Mouse (Mus musculus) liver, embryonic 11.5 days (tissue): ENCODE measurements around the gene Cdkl3. TPM values are rescaled to one million over a fixed set of nuclear protein-coding genes. Genes with fewer than 3 reads are reported as not detected.

Experiments used
- ATAC-seq: fragments of 200-750 bp; cut with Nextera tagmentation; replicated peaks from 2 replicates; pipeline ENCODE4 v1.8.0; 2017; ENCODE audit warnings: moderate number of reproducible peaks, mild to moderate bottlenecking, moderate TSS enrichment, moderate library complexity; ENCODE audit not compliant: low FRiP score
- DNase-seq: peaks from one replicate; pipeline ENCODE4 v3.0.0-alpha.2; 2017; ENCODE audit warnings: low spot score
- H3K27ac ChIP-seq: fragments of 300-500 bp; sonication (generic); 2 replicates; pipeline ENCODE4 v1.5.1; 2014; ENCODE audit warnings: mild to moderate bottlenecking, low read depth, low read length, control low read depth
- H3K27me3 ChIP-seq: fragments of 300-500 bp; sonication (generic); replicated peaks from 2 replicates; pipeline ENCODE4 v1.6.1; 2014; ENCODE audit warnings: low read length, mixed read lengths; ENCODE audit not compliant: control insufficient read depth, insufficient read depth
- H3K36me3 ChIP-seq: fragments of 300-500 bp; sonication (generic); 2 replicates; pipeline ENCODE4 v1.6.1; 2014; ENCODE audit warnings: mild to moderate bottlenecking, low read length, moderate library complexity, mixed read lengths; ENCODE audit not compliant: control insufficient read depth, insufficient read depth
- H3K4me1 ChIP-seq: fragments of 300-500 bp; sonication (generic); replicated peaks from 2 replicates; pipeline ENCODE4 v1.6.1; 2014; ENCODE audit warnings: low read length, mixed read lengths; ENCODE audit not compliant: control insufficient read depth, insufficient read depth
- H3K4me2 ChIP-seq: fragments of 300-500 bp; sonication (generic); 2 replicates; pipeline ENCODE4 v1.6.1; 2014; ENCODE audit warnings: mild to moderate bottlenecking, control low read depth, moderate library complexity
- H3K4me3 ChIP-seq: fragments of 300-500 bp; sonication (generic); 2 replicates; pipeline ENCODE4 v1.5.1; 2014; ENCODE audit warnings: low read depth, low read length, control low read depth
- H3K9ac ChIP-seq: fragments of 300-500 bp; sonication (generic); 2 replicates; pipeline ENCODE4 v1.6.1; 2014; ENCODE audit warnings: low read depth, low read length, control low read depth
- H3K9me3 ChIP-seq: fragments of 300-500 bp; sonication (generic); 2 replicates; pipeline ENCODE4 v1.6.1; 2016; ENCODE audit warnings: low read length, inconsistent platforms, mixed read lengths; ENCODE audit not compliant: control insufficient read depth
- WGBS: fragments of 180-500 bp; shearing (Covaris S2); extraction: QIAGEN DNeasy Blood & Tissue Kit; methylation state at CpG from one replicate; pipeline ENCODE4 v1.1.7; 2014; 5-methylcytosine and 5-hydroxymethylcytosine counted together
- polyA plus RNA-seq: library from polyadenylated mRNA; unstranded; fragments of >200 nt; fragmentation: Nextera tagmentation; extraction: Ambion mirVana; gene quantifications from 2 replicates; pipeline ENCODE4 v1.2.1, GENCODE M21; 2014

Cdkl3 gene
- polyA plus RNA-seq, 1 experiment from 2014 or later: 3.4 TPM

GRCm38 (mm10) chr11:52037659-52038058 is 33.6 kb downstream of the Cdkl3 start:
- no peak overlapping the region for H3K9ac ChIP-seq
- H3K4me2 ChIP-seq: no peak overlapping the region
- DNase-seq (no peak), ATAC-seq (no peak)
- no peaks in the 10 kb centered on the region for H3K27me3 ChIP-seq
- WGBS: 59% methylated on average over 3 of the region's 3 CpGs
- H3K36me3 ChIP-seq: no peaks in the 10 kb centered on the region
- no peak overlapping the region for H3K4me3 ChIP-seq
- no peaks in the 10 kb centered on the region for H3K4me1 ChIP-seq
- no peaks in the 10 kb centered on the region for H3K9me3 ChIP-seq
- H3K27ac ChIP-seq: no peak overlapping the region

GRCm38 (mm10) chr11:52043224-52043623 is 39.2 kb downstream of the Cdkl3 start:
- no peak for DNase-seq
- H3K36me3 ChIP-seq: no peaks in the 10 kb centered on the region

GRCm38 (mm10) chr11:52044156-52044555 is 40.1 kb downstream of the Cdkl3 start:
- Histone ChIP-seq H3K27me3 (no peaks in the 10 kb centered on the region), H3K36me3 (no peaks in the 10 kb centered on the region), H3K4me3 (no peak overlapping the region), H3K4me1 (no peaks in the 10 kb centered on the region; the same call in 1 of the 2 replicates), H3K27ac (no peak overlapping the region), H3K4me2 (no peak overlapping the region), H3K9ac (no peak overlapping the region), H3K9me3 (no peaks in the 10 kb centered on the region)
- DNase-seq (no peak), ATAC-seq (no peak)

More at GRCm38 (mm10) chr11:52043224-52043623, 39.2 kb downstream of the Cdkl3 start:
- WGBS: 63% methylated on average over 3 of the region's 3 CpGs
- ATAC-seq: no peak
- Histone ChIP-seq H3K9me3 (no peaks in the 10 kb centered on the region), H3K27ac (no peak overlapping the region), H3K9ac (no peak overlapping the region), H3K4me2 (no peak overlapping the region), H3K4me1 (no peaks in the 10 kb centered on the region; the same call in 1 of the 2 replicates), H3K27me3 (no peaks in the 10 kb centered on the region), H3K4me3 (no peak overlapping the region)

GRCm38 (mm10) chr11:52046446-52047165 is 42.6 kb downstream of the Cdkl3 start:
- Histone ChIP-seq H3K27ac (no peak overlapping the region), H3K9me3 (no peaks in the 10 kb centered on the region), H3K27me3 (no peaks in the 10 kb centered on the region), H3K4me2 (no peak overlapping the region), H3K36me3 (no peaks in the 10 kb centered on the region), H3K9ac (no peak overlapping the region), H3K4me1 (no peaks in the 10 kb centered on the region; the same call in 1 of the 2 replicates), H3K4me3 (no peak overlapping the region)
- 44% methylated on average over 4 of the region's 4 CpGs for WGBS
- DNase-seq (no peak), ATAC-seq (no peak)

- H3K4me2 ChIP-seq: no peak overlapping the region
- H3K36me3 ChIP-seq: no peaks in the 10 kb centered on the region
- 83% methylated on average over 6 of the region's 6 CpGs for WGBS
- H3K4me1 ChIP-seq: no peaks in the 10 kb centered on the region
- H3K27ac ChIP-seq: no peak overlapping the region
- no peak overlapping the region for H3K9ac ChIP-seq
- no peak overlapping the region for H3K4me3 ChIP-seq
- no peaks in the 10 kb centered on the region for H3K9me3 ChIP-seq
- no peaks in the 10 kb centered on the region for H3K27me3 ChIP-seq
- no peak for DNase-seq
- ATAC-seq: no peak
Measured at GRCm38 (mm10) chr11:52053371-52053770, 49.4 kb downstream of the Cdkl3 start.

GRCm38 (mm10) chr11:52054728-52055127 is 50.7 kb downstream of the Cdkl3 start:
- no peak for DNase-seq

GRCm38 (mm10) chr11:52056198-52056597 is 52.2 kb downstream of the Cdkl3 start:
- H3K27me3 ChIP-seq: no peaks in the 10 kb centered on the region
- no peaks in the 10 kb centered on the region for H3K36me3 ChIP-seq
- no peak overlapping the region for H3K27ac ChIP-seq
- no peak overlapping the region for H3K4me2 ChIP-seq
- ATAC-seq: no peak
- H3K9ac ChIP-seq: no peak overlapping the region
- no peaks in the 10 kb centered on the region for H3K9me3 ChIP-seq
- DNase-seq: no peak
- no peaks in the 10 kb centered on the region for H3K4me1 ChIP-seq
- H3K4me3 ChIP-seq: no peak overlapping the region
- 65% methylated on average over 5 of the region's 5 CpGs for WGBS

More at GRCm38 (mm10) chr11:52054728-52055127, 50.7 kb downstream of the Cdkl3 start:
- Histone ChIP-seq H3K9me3 (no peaks in the 10 kb centered on the region), H3K36me3 (no peaks in the 10 kb centered on the region), H3K4me3 (no peak overlapping the region), H3K27ac (no peak overlapping the region), H3K27me3 (no peaks in the 10 kb centered on the region), H3K4me1 (no peaks in the 10 kb centered on the region), H3K9ac (no peak overlapping the region), H3K4me2 (no peak overlapping the region)
- 82% methylated on average over 3 of the region's 3 CpGs for WGBS
- no peak for ATAC-seq

- no peaks in the 10 kb centered on the region for H3K4me1 ChIP-seq
- WGBS: 67% methylated on average over 5 of the region's 5 CpGs
- H3K27ac ChIP-seq: no peak overlapping the region
- H3K9me3 ChIP-seq: no peaks in the 10 kb centered on the region
- ATAC-seq (no peak), DNase-seq (no peak)
- H3K27me3 ChIP-seq: no peaks in the 10 kb centered on the region
- H3K4me3 ChIP-seq: no peak overlapping the region
- H3K36me3 ChIP-seq: no peaks in the 10 kb centered on the region
- no peak overlapping the region for H3K9ac ChIP-seq
- no peak overlapping the region for H3K4me2 ChIP-seq
Measured at GRCm38 (mm10) chr11:52059001-52059400, 55.0 kb downstream of the Cdkl3 start.

- Histone ChIP-seq H3K36me3 (no peaks in the 10 kb centered on the region), H3K4me2 (no peak overlapping the region), H3K27ac (no peak overlapping the region), H3K4me1 (no peaks in the 10 kb centered on the region), H3K9ac (no peak overlapping the region), H3K27me3 (no peaks in the 10 kb centered on the region), H3K9me3 (no peaks in the 10 kb centered on the region), H3K4me3 (no peak overlapping the region)
- no peak for DNase-seq
- 82% methylated on average over 4 of the region's 4 CpGs for WGBS
- ATAC-seq: no peak
Measured at GRCm38 (mm10) chr11:52060315-52060714, 56.3 kb downstream of the Cdkl3 start.
